Mouse (Mus musculus): ENCODE measurements around the gene Pcp4l1.
"Not testable (repeated sequence)": the region's sequence is repeated elsewhere in the genome, so short reads cannot be mapped to it uniquely, and the experiment has no call there.

Gene Pcp4l1

GRCm38 (mm10) chr1:171187851-171188700, 8.0 kb downstream of the Pcp4l1 start:
- no peak for DNase-seq

- DNase-seq = peak; percentile 84
These were observed 10.4 kb downstream of the Pcp4l1 start for GRCm38 (mm10) chr1:171185655-171186054.

GRCm38 (mm10) chr1:171184314-171184713, 11.8 kb downstream of the Pcp4l1 start:
- peak; percentile 95 for DNase-seq

GRCm38 (mm10) chr1:171183620-171184019, 12.4 kb downstream of the Pcp4l1 start:
- peak; percentile 97 for DNase-seq

GRCm38 (mm10) chr1:171183025-171183424, 13.0 kb downstream of the Pcp4l1 start:
- DNase-seq = peak; percentile 64

- DNase-seq = peak; percentile 91
These were observed 16.4 kb downstream of the Pcp4l1 start for GRCm38 (mm10) chr1:171179487-171180171.

GRCm38 (mm10) chr1:171172779-171173178, 23.3 kb downstream of the Pcp4l1 start:
- peak; percentile 85 for DNase-seq

- DNase-seq = peak; percentile 96
These were observed 24.9 kb downstream of the Pcp4l1 start for GRCm38 (mm10) chr1:171171138-171171537.

GRCm38 (mm10) chr1:171169913-171170312, 26.2 kb downstream of the Pcp4l1 start:
- no peak for DNase-seq

GRCm38 (mm10) chr1:171168906-171169305, 27.2 kb downstream of the Pcp4l1 start:
- DNase-seq = peak; percentile 83

GRCm38 (mm10) chr1:171165629-171166345, 30.3 kb downstream of the Pcp4l1 start:
- DNase-seq = peak; percentile 66

GRCm38 (mm10) chr1:171164258-171164657, 31.8 kb downstream of the Pcp4l1 start:
- peak; percentile 82 for DNase-seq

GRCm38 (mm10) chr1:171162526-171162925, 33.5 kb downstream of the Pcp4l1 start:
- no peak for DNase-seq

GRCm38 (mm10) chr1:171159485-171159975, 36.5 kb downstream of the Pcp4l1 start:
- no peak for DNase-seq

- DNase-seq = no peak
These were observed 38.1 kb downstream of the Pcp4l1 start for GRCm38 (mm10) chr1:171157965-171158364.

GRCm38 (mm10) chr1:171156644-171157043, 39.4 kb downstream of the Pcp4l1 start:
- no peak for DNase-seq

GRCm38 (mm10) chr1:171151966-171152365, 44.1 kb downstream of the Pcp4l1 start:
- no peak for DNase-seq

GRCm38 (mm10) chr1:171150838-171151391, 45.2 kb downstream of the Pcp4l1 start:
- DNase-seq = peak; percentile 93

- DNase-seq = peak; percentile 99
These were observed 45.9 kb downstream of the Pcp4l1 start, which contains the start of the genes Sdhc and Mpz for GRCm38 (mm10) chr1:171149974-171150760. Gene Sdhc, minus strand, starts transcription at chr1:171150603. Gene Mpz, plus strand, starts transcription at chr1:171150711.

- DNase-seq = not testable (repeated sequence)
These were observed 53.1 kb downstream of the Pcp4l1 start for GRCm38 (mm10) chr1:171142981-171143380.

GRCm38 (mm10) chr1:171137486-171138155, 58.4 kb downstream of the Pcp4l1 start:
- not testable (repeated sequence) for DNase-seq

All from heart, adult 11 months (tissue).